Mouse (Mus musculus) thymus, postnatal 14 days (tissue): ENCODE data around the gene Frrs1.

Experiments used
- DNase-seq: peaks from one replicate; pipeline ENCODE4 v3.0.0; 2021

The Frrs1 gene

GRCm38 (mm10) chr3:116917016-116917415, 57.8 kb downstream of the Frrs1 start:
- no peak for DNase-seq

GRCm38 (mm10) chr3:116921535-116921934, 62.3 kb downstream of the Frrs1 start:
- DNase-seq = no peak

GRCm38 (mm10) chr3:116923042-116923441, 63.8 kb downstream of the Frrs1 start:
- no peak for DNase-seq

GRCm38 (mm10) chr3:116928994-116929393, 69.7 kb downstream of the Frrs1 start:
- DNase-seq = no peak

GRCm38 (mm10) chr3:116933158-116933557, 73.9 kb downstream of the Frrs1 start:
- DNase-seq = no peak

- DNase-seq = no peak
Observed at GRCm38 (mm10) chr3:116936934-116937691, 77.8 kb downstream of the Frrs1 start.

- DNase-seq = no peak
Observed at GRCm38 (mm10) chr3:116940804-116941558, 81.7 kb downstream of the Frrs1 start.

GRCm38 (mm10) chr3:116941559-116942117, 82.4 kb downstream of the Frrs1 start:
- no peak for DNase-seq

GRCm38 (mm10) chr3:116942751-116943150, 83.5 kb downstream of the Frrs1 start:
- DNase-seq = no peak

- DNase-seq = no peak
Observed at GRCm38 (mm10) chr3:116943422-116943821, 84.2 kb downstream of the Frrs1 start.

- no peak for DNase-seq
Observed at GRCm38 (mm10) chr3:116946476-116946875, 87.2 kb downstream of the Frrs1 start.

GRCm38 (mm10) chr3:116950665-116951115, 91.4 kb downstream of the Frrs1 start:
- no peak for DNase-seq

GRCm38 (mm10) chr3:116951489-116951888, 92.2 kb downstream of the Frrs1 start:
- no peak for DNase-seq

- no peak for DNase-seq
Observed at GRCm38 (mm10) chr3:116952242-116952899, 93.1 kb downstream of the Frrs1 start.

- DNase-seq = no peak
Observed at GRCm38 (mm10) chr3:116953366-116953765, 94.1 kb downstream of the Frrs1 start.

- no peak for DNase-seq
Observed at GRCm38 (mm10) chr3:116955061-116955460, 95.8 kb downstream of the Frrs1 start.
